Mouse (Mus musculus): Measurements from ENCODE around the gene Zfp219.

GRCm38 (mm10) chr14:52012085-52012484, 8.4 kb downstream of the Zfp219 start:
- TF ChIP-seq CTCF (IDR thresholded peaks at IDR 0.05; ENCODE audit: borderline replicate concordance, control insufficient read depth, extremely low read depth, insufficient read depth, low read length, poor library complexity) (no peak), POLR2A (IDR thresholded peaks at IDR 0.05; ENCODE audit: control insufficient read depth, extremely low read depth, insufficient read depth, low read length, poor library complexity) (no peak)
